Mouse (Mus musculus) liver, postnatal 0 days (tissue): ENCODE measurements at regions not wholly inside any gene's neighbourhood (a gene's known extent, or its start where the extent isn't known, plus 50 kb on each side); places are given as distances from the start of the nearest gene placed in this dataset.
A peak's percentile ranks its signal among the peaks of the same experiment; 100 is the strongest.

ENCODE experiments used
- ATAC-seq: fragments of 200-750 bp; cut with Nextera tagmentation; 2 replicates; pipeline ENCODE4 v1.8.0; 2017; ENCODE audit warnings: mild to moderate bottlenecking, moderate library complexity
- DNase-seq: peaks from one replicate; pipeline ENCODE4 v3.0.0-alpha.2; 2016
- H3K27ac ChIP-seq: fragments of 300-500 bp; sonication (generic); 2 replicates; pipeline ENCODE4 v1.5.1; 2014; ENCODE audit warnings: antibody characterized with exemption, moderate library complexity, mild to moderate bottlenecking, low read depth
- H3K27me3 ChIP-seq: fragments of 300-500 bp; sonication (generic); 2 replicates; pipeline ENCODE4 v1.6.1; 2014; ENCODE audit warnings: low read length, control low read depth, mixed read lengths; ENCODE audit not compliant: insufficient read depth
- H3K36me3 ChIP-seq: fragments of 300-500 bp; sonication (generic); replicated peaks from 2 replicates; pipeline ENCODE4 v1.6.1; 2014; ENCODE audit warnings: mild to moderate bottlenecking, control low read depth, low read length, moderate library complexity, mixed read lengths; ENCODE audit not compliant: insufficient read depth
- H3K4me1 ChIP-seq: fragments of 300-500 bp; sonication (generic); 2 replicates; pipeline ENCODE4 v1.6.1; 2014; ENCODE audit warnings: antibody characterized with exemption, mild to moderate bottlenecking, control low read depth; ENCODE audit not compliant: insufficient read depth
- H3K4me2 ChIP-seq: fragments of 300-500 bp; sonication (generic); 2 replicates; pipeline ENCODE4 v1.6.1; 2014; ENCODE audit warnings: low read depth, mild to moderate bottlenecking, low read length, moderate library complexity, mixed read lengths
- H3K4me3 ChIP-seq: fragments of 300-500 bp; sonication (generic); 2 replicates; pipeline ENCODE4 v1.5.1; 2014; ENCODE audit warnings: low read depth, low read length
- H3K9ac ChIP-seq: fragments of 300-500 bp; sonication (generic); replicated peaks from 2 replicates; pipeline ENCODE4 v1.6.1; 2014; ENCODE audit warnings: mild to moderate bottlenecking, moderate library complexity
- H3K9me3 ChIP-seq: fragments of 300-500 bp; sonication (generic); 2 replicates; pipeline ENCODE4 v1.6.1; 2016; ENCODE audit warnings: mild to moderate bottlenecking, control low read depth, low read length, mixed read lengths
- CTCF ChIP-seq: sonication (generic); IDR thresholded peaks from 2 replicates; pipeline ENCODE4 v1.5.1; 2016; ENCODE audit warnings: antibody characterized with exemption, low read depth
- EP300 ChIP-seq: IDR thresholded peaks from 2 replicates; pipeline ENCODE4 v1.6.1; 2016; ENCODE audit warnings: antibody characterized with exemption, low read depth, mild to moderate bottlenecking
- WGBS: fragments of 180-500 bp; shearing (Covaris S2); extraction: QIAGEN DNeasy Blood & Tissue Kit; methylation state at CpG from one replicate; pipeline ENCODE4 v1.1.7; 2014; ENCODE audit not compliant: insufficient replicate concordance; 5-methylcytosine and 5-hydroxymethylcytosine counted together

DNA sequence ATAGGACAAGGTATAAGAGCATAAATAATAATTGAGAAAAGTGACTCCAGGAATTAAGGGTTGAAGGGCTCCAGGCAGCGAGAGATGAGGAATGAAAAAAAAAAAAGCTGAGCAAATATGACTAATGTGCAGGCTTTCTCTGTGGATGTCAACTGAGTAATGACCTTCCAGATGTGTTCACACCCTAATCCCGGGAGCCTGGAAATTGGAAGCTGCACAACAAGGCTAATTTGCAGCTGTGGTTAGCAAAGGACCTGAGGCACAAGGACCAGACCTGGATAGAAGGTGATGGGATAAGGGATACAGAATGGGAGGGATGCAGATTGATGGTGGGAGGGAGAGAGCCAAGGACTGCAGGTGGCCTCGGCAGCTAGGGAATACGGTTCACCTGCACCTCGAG is 111.6 kb downstream of the Rplp1 start:
- TF ChIP-seq CTCF: no peak
- no peak for TF ChIP-seq EP300
- H3K4me1 ChIP-seq: no peaks in the 10 kb centered on the region
- no peak overlapping the region for H3K27ac ChIP-seq
- H3K4me3 ChIP-seq: no peak overlapping the region
- H3K27me3 ChIP-seq: no peaks in the 10 kb centered on the region
- 63% methylated on average over 5 of the region's 5 CpGs for WGBS
- H3K4me2 ChIP-seq: no peak overlapping the region
- no peak for ATAC-seq
- DNase-seq: no peak
- H3K9me3 ChIP-seq: no peaks in the 10 kb centered on the region
- H3K36me3 ChIP-seq: no peaks in the 10 kb centered on the region
- H3K9ac ChIP-seq: no peak overlapping the region

- WGBS: 36% methylated on average over 1 of the region's 1 CpGs
- Histone ChIP-seq H3K4me3 (no peak overlapping the region), H3K27ac (no peak overlapping the region), H3K36me3 (no peaks in the 10 kb centered on the region), H3K4me1 (peaks cover 6% of the 10 kb centered on the region; the same call in 1 of the 2 replicates), H3K4me2 (no peak overlapping the region), H3K9me3 (no peaks in the 10 kb centered on the region), H3K27me3 (no peaks in the 10 kb centered on the region), H3K9ac (no peak overlapping the region)
- ATAC-seq (peak; percentile 63), DNase-seq (no peak)
- no peak for TF ChIP-seq EP300
- TF ChIP-seq CTCF: no peak
These were observed 114.8 kb downstream of the Rplp1 start for GRCm38 (mm10) chr9:61799535-61799934.

- TF ChIP-seq CTCF (no peak), EP300 (no peak)
- H3K4me1 ChIP-seq: peaks cover 6% of the 10 kb centered on the region; the same call in 1 of the 2 replicates
- ATAC-seq (no peak), DNase-seq (no peak)
- no peaks in the 10 kb centered on the region for H3K36me3 ChIP-seq
- H3K9ac ChIP-seq: no peak overlapping the region
- whole genome bisulfite sequencing: 59% methylated on average over 5 of the region's 5 CpGs
- H3K4me2 ChIP-seq: no peak overlapping the region
- H3K27ac ChIP-seq: no peak overlapping the region
- H3K4me3 ChIP-seq: no peak overlapping the region
- no peaks in the 10 kb centered on the region for H3K9me3 ChIP-seq
- H3K27me3 ChIP-seq: no peaks in the 10 kb centered on the region
These were observed 118.4 kb downstream of the Rplp1 start for GRCm38 (mm10) chr9:61795910-61796309.

DNA sequence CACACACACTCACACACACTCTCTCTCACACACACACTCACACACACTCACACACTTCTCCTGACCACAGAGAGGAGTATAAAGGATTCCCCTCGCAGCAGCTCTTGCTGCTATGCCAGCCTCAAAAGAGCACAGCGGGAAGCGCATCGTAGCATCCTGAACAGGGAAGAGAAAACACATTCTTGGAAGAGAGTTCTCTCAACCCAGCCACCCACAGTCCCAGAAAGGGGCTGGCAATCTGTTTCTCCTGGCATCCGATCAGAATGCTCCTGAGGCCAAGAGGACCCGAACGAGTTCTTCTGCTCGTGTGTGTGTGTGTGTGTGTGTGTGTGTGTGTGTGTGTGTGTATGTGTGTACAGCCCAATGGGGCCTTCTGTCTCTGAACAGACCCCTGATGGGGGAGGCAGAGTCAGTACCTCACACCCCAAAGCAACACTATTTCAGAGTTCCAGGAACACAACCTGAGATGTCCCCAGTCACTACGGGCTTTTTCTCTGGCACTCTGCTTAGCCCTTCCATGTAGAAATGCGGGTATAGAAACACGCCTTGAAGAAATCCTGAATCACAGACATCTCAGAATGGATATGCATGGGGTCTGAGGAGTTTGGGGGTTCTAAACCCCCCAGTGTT is 122.8 kb downstream of the Rplp1 start:
- Histone ChIP-seq H3K4me1 (no peaks in the 10 kb centered on the region), H3K27me3 (no peaks in the 10 kb centered on the region), H3K9me3 (no peaks in the 10 kb centered on the region), H3K9ac (no peak overlapping the region), H3K36me3 (no peaks in the 10 kb centered on the region), H3K27ac (no peak overlapping the region), H3K4me3 (no peak overlapping the region), H3K4me2 (no peak overlapping the region)
- TF ChIP-seq EP300 (no peak), CTCF (no peak)
- ATAC-seq: no peak
- no peak for DNase-seq
- WGBS: 85% methylated on average over 11 of the region's 11 CpGs

GRCm38 (mm10) chr9:61790849-61791248 is 123.5 kb downstream of the Rplp1 start:
- Histone ChIP-seq H3K9ac (no peak overlapping the region), H3K27ac (no peak overlapping the region), H3K4me1 (no peaks in the 10 kb centered on the region), H3K4me3 (no peak overlapping the region), H3K4me2 (no peak overlapping the region), H3K27me3 (no peaks in the 10 kb centered on the region), H3K9me3 (no peaks in the 10 kb centered on the region), H3K36me3 (no peaks in the 10 kb centered on the region)
- no peak for ATAC-seq
- 48% methylated on average over 2 of the region's 2 CpGs for WGBS
- TF ChIP-seq EP300: no peak
- no peak for TF ChIP-seq CTCF
- DNase-seq: no peak

GRCm38 (mm10) chr9:61789066-61789897 is 125.1 kb downstream of the Rplp1 start:
- no peak for ATAC-seq

More at GRCm38 (mm10) chr9:61789066-61789897, 125.1 kb downstream of the Rplp1 start:
- H3K9me3 ChIP-seq: no peaks in the 10 kb centered on the region
- H3K4me3 ChIP-seq: no peak overlapping the region
- no peaks in the 10 kb centered on the region for H3K4me1 ChIP-seq
- 67% methylated on average over 8 of the region's 8 CpGs for WGBS
- no peak for DNase-seq
- no peak overlapping the region for H3K4me2 ChIP-seq
- no peaks in the 10 kb centered on the region for H3K36me3 ChIP-seq
- TF ChIP-seq EP300: no peak
- TF ChIP-seq CTCF: no peak
- H3K27ac ChIP-seq: no peak overlapping the region
- H3K9ac ChIP-seq: no peak overlapping the region
- no peaks in the 10 kb centered on the region for H3K27me3 ChIP-seq
